Mouse (Mus musculus): ENCODE measurements around the gene Rps16.

GRCm38 (mm10) chr7:28381017-28381790 is 30.8 kb downstream of the Rps16 start:
- TF ChIP-seq CTCF (IDR thresholded peaks at IDR 0.05; ENCODE audit: control insufficient read depth, insufficient read depth, insufficient read length) (no peak), MYOD1 (IDR thresholded peaks at IDR 0.05; ENCODE audit: control insufficient read depth, insufficient read length, low read depth) (no peak), MAX (IDR thresholded peaks at IDR 0.05) (no peak), FOSL1 (IDR thresholded peaks at IDR 0.05; ENCODE audit: insufficient read depth, low read length, poor library complexity, severe bottlenecking) (no peak), MYOG (IDR thresholded peaks at IDR 0.05; ENCODE audit: control insufficient read depth, extremely low read depth, insufficient read length) (no peak), USF1 (IDR thresholded peaks at IDR 0.05; ENCODE audit: low read depth) (no peak), CEBPB (IDR thresholded peaks at IDR 0.05; ENCODE audit: low read depth) (no peak)
